18 mouse cellular contexts compared by ENCODE assay signal in genomic region chr4:86912757-86913156, GRCm38 (mm10).
"Had no signal": no experiment of that assay in that cellular context is flagged by ENCODE, and none has a peak within 500 bp of the region (broad histone marks: within the 10 kb centered on the region; RNA-seq: fewer than 3 reads in every experiment).

No protein-coding gene starts in this region.

- H3K4me3 ChIP-seq: midbrain, embryonic 10.5 days; myocyte; neural tube, embryonic 13.5 days; neural tube, embryonic 15.5 days had no signal

- H3K27me3 ChIP-seq: neural tube, embryonic 13.5 days; neural tube, embryonic 15.5 days had no signal

- DNase-seq: lung, adult 18-20 months; lung, embryonic 14.5 days; lung, postnatal 10 days; lung, postnatal 4 days; midbrain, embryonic 14.5 days; retina, postnatal 1 day; right cerebral cortex, adult 18-20 months; right cerebral cortex, postnatal 25 days; right cerebral cortex, postnatal 4 days; spleen, adult 18-20 months; thymus, adult 18-20 months; thymus, postnatal 14 days; thymus, postnatal 36 days had no signal

- H3K27ac ChIP-seq: midbrain, embryonic 10.5 days; neural tube, embryonic 13.5 days; neural tube, embryonic 15.5 days had no signal

- H3K9me3 ChIP-seq: midbrain, embryonic 10.5 days; neural tube, embryonic 15.5 days had no signal

- H3K36me3 ChIP-seq: midbrain, embryonic 10.5 days; neural tube, embryonic 13.5 days; neural tube, embryonic 15.5 days had no signal

- H3K9ac ChIP-seq: lung, embryonic 14.5 days; neural tube, embryonic 13.5 days; neural tube, embryonic 15.5 days had no signal

- H3K4me2 ChIP-seq: lung, embryonic 14.5 days; neural tube, embryonic 15.5 days had no signal

- ATAC-seq: midbrain, embryonic 16.5 days had no signal
